In the genomic region with DNA sequence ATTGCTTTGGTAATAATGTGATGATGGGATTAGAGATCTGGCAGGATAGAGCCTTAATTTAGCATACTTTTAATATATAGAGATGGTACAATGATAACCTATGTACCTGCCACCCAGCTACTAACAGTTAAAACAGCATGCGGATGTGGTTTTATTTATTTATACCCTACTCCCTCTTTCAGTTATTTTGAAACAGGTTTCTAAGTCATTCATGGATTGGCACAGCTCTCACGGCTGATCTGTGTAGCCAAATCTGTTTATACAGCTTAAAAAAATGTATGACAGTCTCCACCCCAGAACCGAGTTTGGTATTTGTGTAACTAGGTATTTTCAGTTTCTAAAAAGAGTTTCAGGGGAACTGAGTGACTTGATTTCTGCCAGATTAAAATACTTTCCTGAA, we compare ENCODE assay signal across 12 mouse cellular contexts.
"Had no signal": no experiment of that assay in that cellular context is flagged by ENCODE, and none has a peak within 500 bp of the region (broad histone marks: within the 10 kb centered on the region; RNA-seq: fewer than 3 reads in every experiment).

No protein-coding gene starts in this region.

- DNase-seq: kidney, adult 9 months; kidney, postnatal 14 days; kidney, postnatal 4 days; liver; liver, embryonic 13.5 days; lung, embryonic 14.5 days; right cerebral cortex, adult 18-20 months; right cerebral cortex, postnatal 14 days; right cerebral cortex, postnatal 4 days; thymus, postnatal 25 days had no signal

- ATAC-seq: lung, postnatal 0 days; midbrain, embryonic 15.5 days had no signal
